Mouse (Mus musculus): ENCODE results near the gene Bcar3.

Gene Bcar3

DNA sequence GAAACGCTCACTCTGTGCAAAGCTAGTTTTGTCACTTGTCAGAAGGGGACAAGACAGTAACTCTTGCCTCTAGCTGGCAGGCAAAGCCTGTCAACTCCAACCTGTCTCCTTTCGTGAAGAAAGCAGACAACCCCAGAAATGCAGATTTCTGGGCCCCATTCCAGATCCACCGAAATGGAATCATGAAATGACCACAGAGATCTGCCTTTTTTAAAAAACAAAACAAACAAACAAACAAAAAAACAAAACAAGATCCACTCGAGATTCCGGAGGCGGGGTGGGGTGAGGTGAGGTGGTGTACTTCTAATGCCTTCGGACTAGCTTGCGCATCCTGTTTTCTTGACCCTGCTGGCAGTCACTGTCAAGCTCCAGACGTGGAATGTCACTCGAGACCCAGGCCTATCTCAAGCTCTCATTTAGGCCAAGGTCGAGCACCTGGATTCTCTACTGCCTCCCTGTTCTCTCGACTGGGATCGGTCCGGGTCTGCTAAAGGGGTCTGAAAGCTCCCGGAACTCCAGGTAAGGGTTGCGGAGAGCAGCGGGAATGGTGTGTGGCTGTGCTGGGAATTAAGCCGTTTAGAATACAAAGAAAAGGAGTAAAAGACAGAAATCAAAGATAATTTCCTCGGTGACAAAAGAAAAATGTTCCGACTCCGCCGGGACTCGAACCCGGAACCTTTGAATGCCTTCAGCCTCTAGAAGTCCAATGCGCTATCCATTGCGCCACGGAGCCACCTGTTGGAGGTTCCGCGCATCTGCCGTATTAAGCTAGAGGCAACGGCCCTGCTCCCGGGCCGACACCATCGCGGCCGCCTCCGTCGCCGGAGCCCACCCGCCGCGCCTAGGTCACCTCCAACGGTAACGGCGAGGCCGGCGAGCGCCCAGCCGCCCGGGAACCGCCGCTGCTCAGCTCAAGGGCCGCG lies 1.4 kb upstream of the Bcar3 start:
- peak; percentile 91 for DNase-seq (ENCODE audit: low read depth, low spot score)

DNA sequence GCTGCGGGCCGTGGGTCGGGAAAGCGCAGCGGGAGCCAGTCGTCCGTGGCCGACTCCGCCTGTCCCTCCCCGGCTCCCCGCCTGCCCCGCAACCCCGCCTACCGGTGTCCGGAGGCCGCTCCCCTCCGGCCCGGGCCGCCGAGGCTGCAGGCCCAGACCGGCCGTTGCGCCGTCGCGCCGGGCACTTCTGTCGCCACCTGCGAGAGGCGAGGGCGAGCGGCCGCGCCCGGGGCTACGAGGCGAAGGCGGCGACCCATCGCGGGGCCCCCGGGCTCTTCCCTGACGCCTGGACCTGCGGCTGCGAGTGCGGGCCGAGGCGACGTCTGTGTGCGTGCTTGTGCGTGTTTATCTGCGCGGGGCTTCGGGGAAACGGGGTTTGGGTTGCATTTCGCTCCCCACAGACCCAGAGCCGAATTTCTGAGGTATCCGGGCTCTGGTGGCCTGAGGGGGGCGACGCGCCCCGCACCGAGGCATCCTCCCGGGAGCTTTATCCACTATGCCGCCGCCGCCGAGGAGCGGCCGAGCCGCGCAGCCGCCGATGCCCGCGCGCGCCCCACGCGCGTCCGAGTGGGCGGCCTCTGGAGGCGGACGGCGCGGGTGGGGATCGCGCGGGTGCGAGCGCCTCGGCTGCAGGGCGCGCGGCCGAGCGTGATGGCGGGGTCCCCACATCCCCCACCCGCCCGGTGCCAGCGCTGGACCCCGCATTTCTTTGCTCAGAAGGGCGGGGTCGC lies 548 bp upstream of the Bcar3 start:
- DNase-seq (ENCODE audit: low read depth, low spot score): peak; percentile 82

DNA sequence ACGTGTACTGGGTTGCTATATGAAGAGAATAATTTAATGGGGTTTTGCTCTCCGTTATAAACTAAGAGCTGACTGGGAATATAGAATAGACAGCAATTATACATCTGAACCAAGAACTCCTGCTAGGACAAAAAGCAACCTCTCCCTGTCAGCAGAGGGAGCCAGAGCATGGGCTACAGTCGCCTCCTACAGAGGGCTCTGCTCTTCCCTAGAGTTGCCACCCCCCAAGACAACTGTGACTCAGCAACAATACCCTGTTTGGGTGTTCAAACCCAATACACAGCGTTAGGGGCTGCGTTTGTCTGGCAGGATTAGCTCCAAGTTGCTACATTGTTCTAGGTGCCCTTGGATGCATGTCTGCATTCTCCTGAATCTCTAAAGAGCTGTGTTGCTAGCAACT lies 1.6 kb downstream of the Bcar3 start:
- DNase-seq (ENCODE audit: low read depth, low spot score): peak; percentile 54

DNA sequence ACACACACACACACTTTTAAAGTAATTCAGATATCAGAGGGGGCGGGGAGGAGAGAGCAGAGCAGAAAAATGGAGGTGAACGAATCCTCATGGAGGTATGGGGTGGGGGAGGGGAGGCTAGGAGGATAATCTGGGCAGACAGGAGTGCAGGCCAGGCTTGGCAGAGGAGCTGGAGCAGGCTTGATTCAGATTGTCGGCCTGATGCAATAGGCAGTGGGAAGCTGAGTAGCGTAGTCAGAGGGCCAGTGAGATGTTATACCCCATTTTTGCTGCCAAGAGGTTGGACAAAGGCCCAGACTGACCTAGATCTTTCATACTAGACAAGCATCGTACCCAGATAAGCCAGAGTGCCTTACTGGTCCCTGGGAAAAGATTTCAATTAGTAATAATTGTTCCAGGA lies 3.0 kb downstream of the Bcar3 start:
- peak; percentile 53 for DNase-seq (ENCODE audit: low read depth, low spot score)

DNA sequence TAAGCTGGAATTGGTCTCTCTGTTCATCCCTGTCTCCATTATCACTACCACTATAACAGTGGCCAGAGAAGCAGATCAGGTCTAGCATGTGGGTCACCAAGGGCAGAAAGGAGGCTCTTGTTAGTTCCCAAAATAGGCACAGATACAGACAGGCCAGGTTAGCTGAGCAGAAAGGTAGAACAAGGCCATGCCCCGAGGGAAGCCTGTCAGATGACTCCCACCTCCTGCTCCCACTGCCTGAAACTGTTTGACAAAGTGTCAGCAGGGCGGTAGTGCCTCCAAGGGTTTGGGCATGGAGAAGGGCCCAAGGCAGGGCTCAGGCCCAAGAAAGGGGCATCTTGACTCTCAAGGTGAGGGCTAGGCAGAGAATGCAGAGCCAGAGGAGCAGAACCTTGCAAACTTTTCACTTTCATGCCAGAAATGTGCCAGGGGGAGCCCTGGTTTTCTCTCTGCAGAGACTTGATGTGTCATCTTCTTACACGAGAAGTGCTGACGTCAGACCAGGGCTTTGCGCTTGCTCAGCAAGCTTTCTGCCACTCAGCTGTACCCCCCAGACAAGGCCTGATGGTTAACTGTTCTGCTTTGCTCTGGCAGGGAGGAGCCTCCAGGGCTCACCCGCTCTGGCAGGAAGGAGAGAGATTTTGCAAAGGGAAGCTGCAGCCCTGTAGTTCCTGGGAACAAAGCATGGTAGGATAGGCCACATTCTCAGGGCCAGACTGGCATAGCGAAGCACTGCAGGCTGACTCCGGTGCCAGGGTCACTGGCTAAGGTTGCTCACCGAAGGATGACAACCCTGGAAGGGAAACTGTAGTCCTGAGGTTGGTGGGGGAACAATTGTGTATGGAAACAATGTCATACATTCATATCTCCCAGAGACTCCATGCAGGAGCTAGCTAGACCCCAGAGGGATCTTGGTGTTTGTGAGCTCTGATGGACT lies 7.3 kb downstream of the Bcar3 start:
- DNase-seq (ENCODE audit: low read depth, low spot score): peak; percentile 35

DNA sequence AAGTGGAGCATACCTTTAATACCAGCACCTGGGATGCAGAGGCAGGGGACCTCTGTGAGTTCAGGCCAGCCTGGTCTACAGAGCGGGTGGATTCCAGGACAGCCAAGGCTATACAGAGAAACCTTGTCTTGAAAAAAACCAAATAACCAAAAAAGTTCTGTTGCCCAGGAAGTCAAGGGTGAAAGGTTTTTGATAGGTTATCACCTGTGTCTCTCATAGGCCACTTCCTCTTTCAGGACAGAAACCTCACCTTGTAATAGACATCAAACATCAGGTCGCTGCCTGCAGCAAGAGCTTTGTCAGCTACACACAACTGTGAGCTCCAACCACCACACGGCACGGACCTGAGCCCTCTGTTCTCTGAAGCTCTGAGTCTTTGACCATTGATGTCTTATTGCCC lies 10.6 kb downstream of the Bcar3 start:
- no peak for DNase-seq (ENCODE audit: low read depth, low spot score)

DNA sequence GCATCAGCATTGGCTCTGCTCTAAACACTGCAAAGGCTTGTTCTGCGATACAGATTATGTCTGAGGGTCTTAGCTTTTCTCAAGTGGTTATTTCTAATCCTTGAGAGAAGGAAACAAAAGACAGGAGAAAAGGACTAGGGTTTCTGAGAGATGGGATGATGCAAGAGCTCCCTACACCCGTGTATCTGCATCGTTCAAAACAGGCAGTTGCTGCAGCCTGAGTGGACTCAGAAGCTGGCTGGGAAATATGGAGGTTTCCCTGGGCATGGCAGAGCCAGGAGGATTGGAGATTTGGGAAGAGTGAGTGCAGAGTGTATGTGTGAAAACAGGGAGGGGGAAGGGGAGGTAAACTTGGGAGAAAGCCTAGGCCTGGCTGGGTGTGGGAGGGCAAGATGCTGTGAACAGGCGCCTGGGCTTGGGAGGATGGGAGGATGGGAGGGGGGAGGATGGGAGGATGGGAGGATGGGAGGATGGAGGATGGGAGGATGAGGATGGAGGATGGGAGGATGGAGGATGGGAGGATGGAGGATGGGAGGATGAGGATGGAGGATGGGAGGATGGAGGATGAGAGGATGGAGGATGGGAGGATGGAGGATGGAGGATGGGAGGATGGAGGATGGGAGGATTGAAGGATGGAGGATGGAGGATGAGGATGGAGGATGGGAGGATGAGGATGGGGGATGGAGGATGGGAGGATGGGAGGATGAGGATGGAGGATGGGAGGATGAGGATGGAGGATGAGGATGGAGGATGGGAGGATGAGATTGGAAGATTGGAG lies 14.1 kb downstream of the Bcar3 start:
- DNase-seq (ENCODE audit: low read depth, low spot score): no peak

DNA sequence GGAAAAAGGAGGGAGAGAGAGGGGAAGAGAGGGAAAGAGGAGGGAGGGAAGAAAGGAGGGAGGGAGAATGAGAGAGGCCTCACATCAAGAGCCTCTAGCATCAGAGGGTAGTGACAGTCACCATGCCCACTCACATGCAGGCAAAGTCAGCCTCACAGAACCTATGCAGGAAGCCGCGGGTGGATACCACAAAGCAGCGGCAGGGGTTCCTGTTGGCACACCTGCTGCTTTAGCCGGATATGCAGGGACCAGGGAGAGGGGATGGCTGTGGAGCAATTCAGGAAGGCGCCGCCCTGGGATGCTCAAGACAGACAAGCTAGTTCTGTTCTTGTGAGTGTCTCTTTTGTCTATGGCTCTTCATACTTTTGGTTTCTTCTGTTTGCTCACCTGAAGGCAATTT lies 15.0 kb downstream of the Bcar3 start:
- no peak for DNase-seq (ENCODE audit: low read depth, low spot score)

DNA sequence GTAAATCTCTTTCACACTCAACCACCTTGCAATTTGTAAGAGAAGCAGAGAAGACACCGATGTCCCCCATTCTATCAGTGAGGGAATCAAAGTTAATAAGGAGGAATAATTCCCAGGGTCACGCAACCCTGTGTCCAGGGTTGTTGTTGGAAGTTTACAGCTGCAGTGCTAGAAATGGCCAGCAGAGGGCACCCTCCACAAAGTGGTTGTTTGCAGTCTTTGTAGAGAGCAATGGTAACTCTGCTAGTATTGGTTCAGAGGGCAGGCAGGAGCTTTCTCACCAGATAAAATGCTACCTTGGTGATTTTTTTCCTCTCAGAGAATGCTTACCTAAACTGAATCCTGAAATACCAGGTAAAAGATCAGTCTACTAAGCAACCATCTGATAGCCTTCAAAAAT lies 18.1 kb downstream of the Bcar3 start:
- peak; percentile 53 for DNase-seq (ENCODE audit: low read depth, low spot score)

DNA sequence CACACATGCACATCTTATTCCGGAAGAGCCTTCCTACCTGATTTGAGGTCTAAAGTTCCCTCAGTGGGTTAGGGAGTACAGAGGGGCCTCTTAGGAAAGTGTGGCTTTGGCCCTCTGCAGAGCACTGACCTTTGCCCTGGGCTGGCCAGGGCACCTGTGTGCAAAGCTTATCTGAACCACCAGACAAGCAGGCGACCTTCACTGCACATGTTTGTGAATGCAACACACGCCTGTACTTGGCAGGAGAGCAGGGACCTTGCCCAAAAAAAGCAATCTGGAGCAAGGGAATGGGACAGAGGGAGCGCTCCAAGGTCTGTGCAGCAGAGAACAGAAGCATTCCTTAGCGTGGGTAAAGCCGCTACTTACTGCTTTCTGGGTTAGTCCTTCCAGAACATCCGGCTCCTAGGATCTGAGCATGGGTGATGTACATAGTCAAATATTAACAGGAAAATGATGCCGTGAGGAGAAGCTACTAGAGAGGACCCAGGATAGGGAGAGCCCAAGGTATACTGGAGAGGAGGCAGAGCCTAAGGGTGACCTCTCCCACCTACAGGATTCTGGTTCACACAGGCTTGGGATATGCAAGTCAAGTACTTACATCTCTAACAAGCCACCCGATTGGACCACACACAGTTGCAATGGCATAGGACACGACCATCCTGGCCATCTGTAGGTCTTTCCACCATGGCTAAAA lies 19.1 kb downstream of the Bcar3 start:
- DNase-seq (ENCODE audit: low read depth, low spot score): no peak

DNA sequence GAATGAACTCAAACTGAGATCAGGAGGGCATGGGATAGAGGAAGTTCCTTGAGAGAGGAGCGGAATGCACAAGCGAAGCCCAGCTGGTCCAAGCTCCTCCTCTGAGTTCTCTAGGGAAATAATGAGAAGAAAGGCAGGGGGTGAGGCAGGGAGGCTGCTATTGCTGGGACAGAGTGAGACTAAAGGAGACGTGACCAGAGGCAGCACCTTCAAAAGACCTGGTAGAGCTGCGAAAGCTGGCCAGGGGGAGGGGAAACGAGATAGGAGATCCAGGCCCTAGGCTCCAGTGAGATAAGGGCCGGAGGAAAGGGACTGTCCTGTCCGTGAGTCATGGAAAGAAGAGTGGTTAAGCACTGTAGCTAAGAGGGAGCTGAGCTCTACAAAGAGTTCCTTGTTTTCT lies 20.0 kb downstream of the Bcar3 start:
- no peak for DNase-seq (ENCODE audit: low read depth, low spot score)

DNA sequence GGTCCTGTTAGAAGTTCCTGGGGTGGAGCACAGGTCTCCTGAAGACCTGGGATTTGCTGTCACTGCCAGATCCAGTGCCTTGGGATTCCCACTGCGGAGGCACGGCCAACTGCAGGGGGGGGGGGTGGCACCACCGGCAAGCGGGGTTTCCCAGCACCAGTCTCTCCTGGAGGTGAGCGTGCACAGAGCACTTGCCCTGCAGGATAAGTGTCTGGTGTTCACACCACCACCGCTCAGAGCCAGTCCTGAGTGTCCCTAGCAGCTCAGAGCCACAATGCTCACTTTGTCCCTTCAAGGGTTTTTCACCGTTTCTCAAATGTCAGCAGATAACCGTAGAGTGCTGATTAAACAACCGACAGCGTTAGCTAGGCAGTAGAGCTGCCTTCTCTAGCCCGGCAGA lies 22.7 kb downstream of the Bcar3 start:
- no peak for DNase-seq (ENCODE audit: low read depth, low spot score)

DNA sequence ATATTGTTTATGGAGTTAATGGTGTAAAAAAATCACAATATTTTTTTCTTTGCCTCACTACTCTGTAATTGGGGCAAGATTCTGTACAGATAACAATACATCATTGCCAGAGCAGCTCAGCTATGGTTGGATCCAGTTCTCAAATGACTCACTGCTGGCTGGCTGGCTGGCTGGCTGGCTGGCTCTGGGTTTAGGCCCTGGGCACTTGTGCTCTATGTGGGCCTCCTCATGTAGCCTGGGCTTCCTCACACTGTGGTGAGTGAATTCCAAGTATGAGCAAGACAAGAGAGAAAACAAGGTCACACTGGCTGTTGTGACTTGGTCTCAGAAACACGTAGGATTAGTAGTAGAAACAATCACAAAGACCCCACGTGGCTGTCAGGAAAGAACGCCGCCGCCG lies 23.4 kb downstream of the Bcar3 start:
- DNase-seq (ENCODE audit: low read depth, low spot score): no peak

DNA sequence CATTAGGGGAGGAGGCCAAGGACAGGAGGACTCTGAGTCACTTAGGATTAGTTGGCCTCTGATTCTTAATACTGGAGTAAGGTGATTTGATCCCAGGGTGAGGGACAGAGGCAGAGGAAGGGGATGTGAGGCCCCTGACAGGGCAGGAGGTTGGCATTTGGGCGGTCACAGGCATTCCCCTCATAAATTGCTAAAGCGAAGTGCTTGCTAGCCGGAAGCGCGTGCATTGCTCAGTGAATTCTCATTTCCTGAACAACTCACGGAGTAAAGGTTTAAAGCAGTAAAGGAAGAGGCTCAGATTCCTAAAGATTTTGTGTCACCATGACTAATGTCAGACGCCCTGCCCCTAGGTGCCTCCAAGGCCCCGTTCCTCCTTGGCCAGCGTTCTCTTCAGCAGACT lies 28.3 kb downstream of the Bcar3 start:
- DNase-seq (ENCODE audit: low read depth, low spot score): no peak

DNA sequence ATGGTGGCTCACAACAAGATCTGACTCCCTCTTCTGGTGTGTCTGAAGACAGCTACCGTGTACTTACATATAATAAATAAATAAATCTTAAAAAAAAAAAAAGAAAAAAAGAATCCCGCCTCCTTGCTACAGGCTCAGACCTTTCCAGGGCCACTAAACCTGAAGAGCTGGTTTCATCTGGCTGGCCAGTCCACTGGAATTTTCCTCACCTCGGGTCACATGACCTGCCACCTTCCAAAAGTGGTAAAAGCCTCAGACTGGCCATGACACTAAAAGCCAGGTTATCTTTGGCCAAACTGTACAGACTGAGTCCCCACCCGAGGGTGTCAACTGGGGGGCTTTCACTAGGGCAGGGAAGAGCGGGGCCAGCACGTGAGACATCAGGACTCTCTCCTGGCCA lies 29.9 kb downstream of the Bcar3 start:
- DNase-seq (ENCODE audit: low read depth, low spot score): no peak

DNA sequence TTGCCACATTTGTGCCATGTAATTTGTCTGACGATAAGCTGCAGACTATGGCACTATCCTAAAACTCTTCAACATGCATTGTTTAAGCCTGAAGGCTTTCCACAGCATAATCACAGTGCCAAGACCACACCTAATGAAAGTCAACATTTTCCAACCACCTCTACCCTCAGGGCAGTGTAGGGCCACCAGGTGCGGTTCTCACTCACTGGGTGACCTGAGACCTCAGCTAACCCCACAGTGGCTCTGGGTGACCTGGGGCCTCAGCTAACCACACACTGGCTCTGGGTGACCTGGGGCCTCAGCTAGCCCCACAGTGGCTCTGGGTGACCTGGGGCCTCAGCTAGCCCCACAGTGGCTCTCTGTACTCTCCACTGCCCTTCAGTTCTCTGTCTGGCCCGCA lies 30.6 kb downstream of the Bcar3 start:
- DNase-seq (ENCODE audit: low read depth, low spot score): no peak

DNA sequence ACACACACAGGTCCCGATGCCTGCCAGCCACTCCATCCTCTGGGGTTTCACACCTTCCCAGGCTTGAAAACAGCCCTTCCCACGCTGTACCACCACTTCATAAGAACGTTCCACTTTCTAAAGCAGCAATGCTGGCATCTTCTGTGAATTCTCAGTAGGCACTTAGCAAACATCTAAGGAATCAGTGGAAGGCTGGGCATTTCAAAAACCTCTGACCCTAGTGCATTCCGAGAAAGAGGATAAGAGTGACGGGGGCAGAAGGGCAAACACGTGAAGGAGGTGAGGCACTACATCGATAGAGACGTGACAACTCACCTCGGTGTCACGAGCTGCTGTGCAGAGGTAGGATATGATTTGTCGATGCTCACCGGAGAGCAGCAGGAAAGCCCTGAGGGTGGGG lies 36.5 kb downstream of the Bcar3 start:
- DNase-seq (ENCODE audit: low read depth, low spot score): no peak

DNA sequence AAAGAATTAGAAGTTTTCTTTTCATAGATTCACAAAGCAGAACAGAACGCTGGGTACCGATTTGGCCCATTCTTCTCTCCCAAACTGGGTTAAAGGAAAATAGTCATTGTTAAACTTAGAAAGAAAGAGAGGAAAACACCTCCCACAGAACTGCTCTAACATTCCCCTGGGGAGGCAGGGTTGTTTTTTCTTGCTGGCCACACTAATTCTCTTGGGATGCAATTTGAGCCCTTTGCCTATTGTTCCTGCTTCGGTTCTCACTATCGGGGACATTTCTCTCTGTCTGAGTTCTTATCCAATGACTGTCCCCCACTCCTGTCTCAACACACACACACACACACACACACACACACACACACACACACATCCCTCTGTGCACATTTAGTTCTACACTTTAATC lies 39.6 kb downstream of the Bcar3 start:
- DNase-seq (ENCODE audit: low read depth, low spot score): no peak

DNA sequence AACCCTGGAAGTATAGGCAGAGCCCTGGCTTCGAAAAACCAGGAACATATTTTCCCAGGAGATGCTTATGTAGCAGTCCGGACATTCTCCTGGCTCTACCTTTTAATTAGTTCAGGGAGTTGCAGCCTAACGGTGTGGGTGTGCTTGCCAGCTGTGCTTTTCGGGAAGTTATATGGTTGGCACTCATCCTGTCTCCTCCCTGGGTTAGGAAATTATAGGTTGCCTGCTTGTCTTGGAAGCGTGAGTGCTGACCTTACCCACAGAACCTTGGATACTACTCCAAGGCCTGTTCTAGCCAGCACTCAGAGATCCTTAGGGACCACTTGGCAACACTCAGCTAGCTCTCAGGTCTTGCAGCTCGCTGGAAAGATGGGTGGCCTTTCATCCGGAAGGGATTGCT lies 40.0 kb downstream of the Bcar3 start:
- peak; percentile 38 for DNase-seq (ENCODE audit: low read depth, low spot score)

DNA sequence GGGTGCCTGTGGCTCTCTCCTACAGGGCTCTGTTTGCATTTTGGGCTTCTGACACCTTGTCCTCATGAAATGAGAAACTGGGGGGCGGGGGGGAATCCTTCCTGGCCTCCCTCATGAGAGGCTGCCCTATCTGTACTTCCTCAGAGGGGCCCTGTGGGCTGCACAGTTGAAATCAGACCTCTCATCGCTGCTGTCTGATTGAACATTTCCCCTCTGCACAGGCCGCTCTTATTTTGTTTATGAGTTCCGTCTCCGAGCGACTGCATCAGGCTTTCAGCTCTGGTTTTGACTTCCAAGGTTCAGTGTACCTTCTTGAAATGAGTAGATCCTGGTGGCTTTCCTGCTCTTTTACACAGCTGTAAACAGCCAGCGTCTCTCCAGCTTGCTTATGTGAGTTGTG lies 40.4 kb downstream of the Bcar3 start:
- DNase-seq (ENCODE audit: low read depth, low spot score): no peak

DNA sequence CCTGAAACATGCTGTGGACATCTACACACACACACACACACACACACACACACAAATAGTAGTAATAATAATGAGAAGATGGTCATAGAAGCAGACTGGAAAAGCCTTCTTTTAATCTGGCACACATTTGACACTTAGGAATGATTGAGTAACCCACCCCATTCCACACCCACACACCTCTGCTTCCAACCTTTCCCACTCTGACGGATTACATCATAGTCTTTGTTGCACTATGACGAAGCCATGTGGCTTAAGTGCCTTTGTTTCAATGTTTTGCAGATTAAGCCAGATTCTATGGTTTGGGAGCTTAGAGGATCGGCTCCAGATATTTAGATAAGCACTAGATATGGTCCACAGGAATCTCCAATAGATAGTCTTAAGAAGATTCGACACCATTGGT lies 42.1 kb downstream of the Bcar3 start:
- no peak for DNase-seq (ENCODE audit: low read depth, low spot score)

All from skeletal muscle tissue, adult 2 months (tissue).